Mouse (Mus musculus) layer of hippocampus, adult 9-10 months (tissue): ENCODE data around the gene Gm13697.
"Not testable (repeated sequence)": the region's sequence is repeated elsewhere in the genome, so short reads cannot be mapped to it uniquely, and the experiment has no call there.

Source experiments
- DNase-seq: peaks from one replicate; pipeline ENCODE4 v3.0.0; 2022; ENCODE audit warnings: low spot score

Gene Gm13697

DNA sequence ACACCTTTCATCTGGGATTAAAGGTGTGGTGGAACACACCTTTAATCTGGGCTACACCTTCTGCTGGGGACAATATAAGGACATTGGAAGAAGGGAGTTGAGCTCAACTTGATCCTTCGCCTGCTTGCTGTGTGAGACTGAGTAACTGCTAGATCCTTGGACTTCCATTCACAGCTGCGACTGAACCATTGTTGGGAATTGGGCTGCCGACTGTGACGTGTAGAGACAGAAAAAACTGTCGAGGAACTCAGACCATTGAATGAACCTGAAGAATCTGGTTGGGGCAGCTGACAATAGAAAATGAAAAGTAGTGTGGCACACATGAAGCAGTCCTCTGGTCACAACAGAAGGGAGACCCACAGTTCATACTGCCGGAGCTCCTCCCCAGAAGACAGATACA, at the start of gene Gm13697:
Gm13697 (plus strand) TSS at position 301 of the 400 bp plus-strand sequence.
- DNase-seq = not testable (repeated sequence)

DNA sequence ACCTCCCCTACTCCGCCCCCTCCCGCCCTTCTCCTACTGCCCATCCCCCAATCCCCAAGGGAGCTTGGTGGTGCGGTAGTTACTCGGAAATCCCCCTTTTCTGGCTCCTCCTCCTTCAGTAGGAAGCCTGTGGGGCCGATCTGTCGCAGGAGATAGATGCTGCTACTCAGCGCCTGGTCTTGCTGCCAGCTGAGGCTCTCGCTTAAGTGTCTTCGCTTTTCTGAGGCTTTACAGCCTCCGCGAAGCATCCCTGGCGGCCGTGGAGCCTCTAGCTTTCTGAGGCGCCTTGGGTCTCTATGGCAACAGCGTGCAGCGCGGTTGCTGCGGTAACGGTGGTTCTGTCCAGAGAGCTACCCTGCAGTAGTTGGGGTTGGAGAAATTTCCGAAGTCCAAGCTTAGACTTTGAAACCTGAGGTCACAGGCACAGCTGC, 43.6 kb upstream of the Gm13697 start, which contains the start of gene Zswim2:
Zswim2 (minus strand) TSS at position 298 of the 431 bp plus-strand sequence.
- DNase-seq = peak; percentile 78

DNA sequence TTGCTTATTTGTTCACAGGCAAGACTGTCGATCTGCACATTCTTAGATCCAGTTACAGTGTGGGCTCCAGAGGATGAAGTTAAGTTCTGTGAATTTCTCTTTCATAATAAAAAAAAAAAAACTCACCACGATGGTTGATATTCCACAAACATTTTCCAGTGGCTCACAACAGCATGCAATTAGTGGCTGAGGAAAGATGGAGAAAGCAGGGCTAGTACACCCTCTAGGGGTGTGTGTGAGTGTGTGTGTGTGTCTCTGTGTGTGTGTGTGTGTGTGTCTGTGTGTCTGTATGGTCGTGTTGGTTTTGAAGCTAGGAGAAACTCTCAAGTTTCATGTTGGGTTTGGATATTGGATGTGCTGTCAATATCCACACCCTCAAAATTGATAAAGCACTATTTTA, 43.2 kb upstream of the Gm13697 start:
- DNase-seq = no peak

DNA sequence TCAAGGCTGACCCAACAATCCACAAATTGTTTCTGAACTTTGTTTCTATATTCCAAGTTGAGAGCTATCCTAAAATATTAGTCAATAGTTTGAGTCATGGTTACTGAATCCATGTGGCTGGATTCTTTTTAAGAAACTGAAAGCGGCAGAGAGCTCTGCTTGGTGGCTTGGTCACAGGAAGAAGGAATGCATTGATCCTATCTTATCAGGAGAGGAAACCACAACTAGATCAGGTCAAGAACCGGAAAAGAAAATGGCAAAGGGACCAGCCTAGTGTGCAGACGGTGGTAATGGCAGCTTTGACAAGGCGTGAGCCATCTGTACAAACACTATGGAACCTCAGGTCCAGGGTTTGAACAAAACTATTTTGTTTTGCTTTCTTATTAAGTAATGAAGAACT, 42.8 kb upstream of the Gm13697 start:
- no peak for DNase-seq

DNA sequence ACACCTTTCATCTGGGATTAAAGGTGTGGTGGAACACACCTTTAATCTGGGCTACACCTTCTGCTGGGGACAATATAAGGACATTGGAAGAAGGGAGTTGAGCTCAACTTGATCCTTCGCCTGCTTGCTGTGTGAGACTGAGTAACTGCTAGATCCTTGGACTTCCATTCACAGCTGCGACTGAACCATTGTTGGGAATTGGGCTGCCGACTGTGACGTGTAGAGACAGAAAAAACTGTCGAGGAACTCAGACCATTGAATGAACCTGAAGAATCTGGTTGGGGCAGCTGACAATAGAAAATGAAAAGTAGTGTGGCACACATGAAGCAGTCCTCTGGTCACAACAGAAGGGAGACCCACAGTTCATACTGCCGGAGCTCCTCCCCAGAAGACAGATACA, 29.1 kb upstream of the Gm13697 start, which contains the start of gene Gm13698:
Gm13698 (plus strand) TSS at position 301 of the 400 bp plus-strand sequence.
- not testable (repeated sequence) for DNase-seq

DNA sequence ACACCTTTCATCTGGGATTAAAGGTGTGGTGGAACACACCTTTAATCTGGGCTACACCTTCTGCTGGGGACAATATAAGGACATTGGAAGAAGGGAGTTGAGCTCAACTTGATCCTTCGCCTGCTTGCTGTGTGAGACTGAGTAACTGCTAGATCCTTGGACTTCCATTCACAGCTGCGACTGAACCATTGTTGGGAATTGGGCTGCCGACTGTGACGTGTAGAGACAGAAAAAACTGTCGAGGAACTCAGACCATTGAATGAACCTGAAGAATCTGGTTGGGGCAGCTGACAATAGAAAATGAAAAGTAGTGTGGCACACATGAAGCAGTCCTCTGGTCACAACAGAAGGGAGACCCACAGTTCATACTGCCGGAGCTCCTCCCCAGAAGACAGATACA, 23.3 kb upstream of the Gm13697 start, which contains the start of gene Gm13693:
Gm13693 (plus strand) TSS at position 301 of the 400 bp plus-strand sequence.
- not testable (repeated sequence) for DNase-seq

DNA sequence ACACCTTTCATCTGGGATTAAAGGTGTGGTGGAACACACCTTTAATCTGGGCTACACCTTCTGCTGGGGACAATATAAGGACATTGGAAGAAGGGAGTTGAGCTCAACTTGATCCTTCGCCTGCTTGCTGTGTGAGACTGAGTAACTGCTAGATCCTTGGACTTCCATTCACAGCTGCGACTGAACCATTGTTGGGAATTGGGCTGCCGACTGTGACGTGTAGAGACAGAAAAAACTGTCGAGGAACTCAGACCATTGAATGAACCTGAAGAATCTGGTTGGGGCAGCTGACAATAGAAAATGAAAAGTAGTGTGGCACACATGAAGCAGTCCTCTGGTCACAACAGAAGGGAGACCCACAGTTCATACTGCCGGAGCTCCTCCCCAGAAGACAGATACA, 17.5 kb upstream of the Gm13697 start, which contains the start of gene Gm13695:
Gm13695 (plus strand) TSS at position 301 of the 400 bp plus-strand sequence.
- DNase-seq = not testable (repeated sequence)

DNA sequence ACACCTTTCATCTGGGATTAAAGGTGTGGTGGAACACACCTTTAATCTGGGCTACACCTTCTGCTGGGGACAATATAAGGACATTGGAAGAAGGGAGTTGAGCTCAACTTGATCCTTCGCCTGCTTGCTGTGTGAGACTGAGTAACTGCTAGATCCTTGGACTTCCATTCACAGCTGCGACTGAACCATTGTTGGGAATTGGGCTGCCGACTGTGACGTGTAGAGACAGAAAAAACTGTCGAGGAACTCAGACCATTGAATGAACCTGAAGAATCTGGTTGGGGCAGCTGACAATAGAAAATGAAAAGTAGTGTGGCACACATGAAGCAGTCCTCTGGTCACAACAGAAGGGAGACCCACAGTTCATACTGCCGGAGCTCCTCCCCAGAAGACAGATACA, 11.7 kb upstream of the Gm13697 start, which contains the start of gene Gm13696:
Gm13696 (plus strand) TSS at position 301 of the 400 bp plus-strand sequence.
- not testable (repeated sequence) for DNase-seq

GRCm38 (mm10) chr2:83978633-83979032, 5.9 kb upstream of the Gm13697 start, which contains the start of gene Gm13694:
TSS of gene Gm13694 (plus strand) at chr2:83978933.
- not testable (repeated sequence) for DNase-seq

DNA sequence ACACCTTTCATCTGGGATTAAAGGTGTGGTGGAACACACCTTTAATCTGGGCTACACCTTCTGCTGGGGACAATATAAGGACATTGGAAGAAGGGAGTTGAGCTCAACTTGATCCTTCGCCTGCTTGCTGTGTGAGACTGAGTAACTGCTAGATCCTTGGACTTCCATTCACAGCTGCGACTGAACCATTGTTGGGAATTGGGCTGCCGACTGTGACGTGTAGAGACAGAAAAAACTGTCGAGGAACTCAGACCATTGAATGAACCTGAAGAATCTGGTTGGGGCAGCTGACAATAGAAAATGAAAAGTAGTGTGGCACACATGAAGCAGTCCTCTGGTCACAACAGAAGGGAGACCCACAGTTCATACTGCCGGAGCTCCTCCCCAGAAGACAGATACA, 5.7 kb downstream of the Gm13697 start, which contains the start of gene Gm13691:
Gm13691 (plus strand) TSS at position 301 of the 400 bp plus-strand sequence.
- not testable (repeated sequence) for DNase-seq

- DNase-seq = not testable (repeated sequence)
These were observed 9.2 kb downstream of the Gm13697 start for GRCm38 (mm10) chr2:83993639-83994255.

GRCm38 (mm10) chr2:83994526-83994925, 10.0 kb downstream of the Gm13697 start:
- not testable (repeated sequence) for DNase-seq

GRCm38 (mm10) chr2:84008913-84009312, 24.4 kb downstream of the Gm13697 start:
- DNase-seq = peak; percentile 38

DNA sequence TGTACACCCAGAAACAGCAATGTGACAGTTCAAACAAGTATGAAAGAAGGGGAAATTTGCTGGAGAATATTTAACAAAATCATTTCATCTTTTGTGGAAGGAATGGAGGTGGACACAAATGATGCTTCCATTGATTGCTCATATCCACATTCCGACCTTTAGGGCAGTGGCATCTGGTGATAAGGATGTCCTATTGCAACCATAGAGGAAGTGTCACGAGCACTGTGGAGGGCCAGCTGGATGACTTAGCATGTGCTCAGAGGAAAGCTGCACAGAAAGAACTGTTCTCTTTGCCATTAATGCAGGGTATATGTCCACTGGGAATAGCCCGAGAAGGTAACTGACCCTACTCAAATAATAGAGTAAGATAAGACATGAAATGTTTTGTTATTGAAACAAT, 25.3 kb downstream of the Gm13697 start:
- DNase-seq = no peak

DNA sequence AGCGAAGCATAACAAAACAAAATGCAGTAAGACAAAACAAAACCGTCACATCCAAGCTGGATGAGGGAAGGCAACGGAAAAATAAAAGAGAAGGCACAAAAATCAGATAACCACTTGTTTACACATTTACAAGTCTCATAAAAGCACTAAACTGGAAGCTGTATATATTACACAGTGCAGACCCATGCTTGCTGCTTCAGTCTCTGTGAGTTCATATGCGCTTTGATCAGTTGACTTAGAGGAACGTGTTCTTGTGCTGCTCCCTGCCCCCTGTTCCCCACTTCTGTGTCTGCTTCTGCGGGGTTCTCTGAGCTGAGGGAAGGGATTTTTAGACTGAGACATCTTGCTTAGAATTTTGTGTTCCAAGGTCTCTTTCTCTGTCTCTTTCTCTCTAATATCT, 30.0 kb downstream of the Gm13697 start:
- DNase-seq = no peak

DNA sequence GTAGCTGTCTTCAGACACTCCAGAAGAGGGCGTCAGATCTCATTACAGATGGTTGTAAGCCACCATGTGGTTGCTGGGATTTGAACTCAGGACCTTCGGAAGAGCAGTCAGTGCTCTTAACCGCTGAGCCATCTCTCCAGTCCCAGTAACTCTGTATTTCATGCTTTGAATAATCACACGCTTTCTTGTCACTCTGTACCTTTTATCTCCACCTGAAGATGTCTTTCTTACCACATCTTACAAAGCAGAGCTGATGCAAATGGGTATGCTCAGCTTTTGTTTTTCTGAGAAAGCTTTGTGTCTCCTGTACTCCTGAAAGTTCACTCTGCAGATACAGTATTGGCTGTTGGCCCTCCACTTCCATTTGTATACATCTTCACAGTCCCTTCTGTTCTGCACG, 31.7 kb downstream of the Gm13697 start:
- not testable (repeated sequence) for DNase-seq

DNA sequence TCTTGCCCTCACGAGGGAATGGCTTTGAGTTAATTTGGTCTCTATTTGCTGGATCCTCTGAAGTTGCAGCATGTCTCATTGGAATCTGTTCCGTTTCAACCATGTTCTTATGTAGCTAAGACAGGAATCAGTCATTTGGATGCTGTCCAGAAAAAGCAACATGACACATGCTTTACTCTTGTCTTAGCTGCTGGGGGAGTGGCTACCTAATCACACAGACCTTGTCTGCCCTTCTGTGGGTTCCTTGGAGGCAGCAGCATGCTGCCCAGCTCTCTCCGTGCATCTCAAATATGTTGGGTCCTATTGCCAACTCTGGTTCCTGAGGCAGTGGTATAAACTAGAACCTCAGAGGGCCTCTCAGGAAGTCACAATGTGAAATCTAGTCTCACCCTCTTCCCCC, 33.8 kb downstream of the Gm13697 start:
- no peak for DNase-seq

DNA sequence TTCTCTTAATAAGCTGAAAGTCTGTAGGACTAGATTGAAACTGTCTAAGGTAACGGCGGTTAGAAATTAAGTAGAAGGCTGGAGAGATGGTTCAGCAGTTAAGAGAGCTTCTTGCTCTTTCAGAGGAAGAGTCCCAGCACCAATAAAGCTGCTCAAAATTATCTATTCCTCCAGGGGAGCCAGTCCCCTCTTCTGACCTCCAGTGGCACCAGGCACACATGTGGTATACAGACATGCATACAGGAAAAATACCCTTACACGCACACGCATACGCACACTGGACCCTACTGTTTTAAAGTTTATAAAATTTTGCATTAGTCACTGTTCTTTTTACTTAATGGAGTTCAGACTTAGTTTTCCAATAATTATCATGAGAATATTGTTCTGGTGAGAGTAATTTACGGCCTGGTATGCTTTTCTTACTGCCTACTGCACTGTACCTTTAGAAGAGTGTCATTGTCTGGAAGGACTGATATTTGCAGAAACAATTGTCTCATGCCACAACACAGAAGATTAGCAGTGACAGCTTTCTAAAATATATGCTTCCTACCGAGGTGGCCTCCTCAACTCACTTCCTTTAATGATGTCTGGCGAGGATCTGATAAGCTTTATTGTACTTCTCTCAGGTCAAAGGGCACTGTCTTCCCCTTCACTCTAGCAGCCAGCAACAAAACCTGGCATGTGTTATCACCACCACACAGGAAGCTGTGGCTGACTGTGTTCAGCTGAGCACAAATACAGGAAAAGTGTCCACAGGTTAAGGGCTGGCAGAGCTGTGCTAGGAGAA, 35.2 kb downstream of the Gm13697 start:
- DNase-seq = no peak

GRCm38 (mm10) chr2:84021930-84022329, 37.4 kb downstream of the Gm13697 start:
- no peak for DNase-seq

GRCm38 (mm10) chr2:84022905-84023304, 38.4 kb downstream of the Gm13697 start:
- no peak for DNase-seq

DNA sequence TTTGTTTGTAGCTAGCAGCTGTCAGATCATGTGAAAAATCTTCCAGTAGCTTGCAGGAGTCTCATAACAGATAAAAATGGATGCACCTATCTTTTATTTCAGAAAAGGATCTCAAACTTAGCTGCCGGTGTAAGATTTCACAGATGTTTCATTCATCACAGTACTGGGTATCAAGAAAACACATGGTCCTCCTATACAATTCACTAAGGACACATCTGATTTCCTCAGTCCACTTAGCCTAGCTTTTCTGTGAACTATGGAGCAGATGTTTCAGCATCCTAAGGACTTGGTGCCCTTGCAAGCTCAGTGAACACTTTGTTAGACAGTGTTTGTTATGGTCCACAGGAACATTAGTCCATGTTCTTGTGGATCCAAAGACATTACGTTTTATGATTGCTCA, 38.8 kb downstream of the Gm13697 start:
- no peak for DNase-seq

DNA sequence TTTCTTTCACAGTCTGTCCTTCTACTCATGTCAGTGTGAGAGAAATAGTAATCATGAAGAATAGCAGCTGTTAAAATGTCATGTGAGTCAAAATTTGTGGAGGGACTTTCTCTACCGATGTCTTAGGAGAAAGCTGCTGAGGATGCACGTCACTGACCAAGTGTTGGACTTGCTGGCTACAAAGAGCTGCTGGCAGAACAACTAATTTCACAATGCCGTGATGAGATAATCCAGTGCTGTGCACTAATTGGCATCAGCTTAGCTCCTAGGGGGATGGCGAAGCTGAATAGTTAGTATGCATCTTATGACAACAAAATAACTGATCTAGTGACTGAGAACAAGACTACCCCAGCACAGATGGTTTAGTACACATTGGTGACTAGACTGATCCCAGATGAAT, 40.7 kb downstream of the Gm13697 start:
- DNase-seq = no peak

DNA sequence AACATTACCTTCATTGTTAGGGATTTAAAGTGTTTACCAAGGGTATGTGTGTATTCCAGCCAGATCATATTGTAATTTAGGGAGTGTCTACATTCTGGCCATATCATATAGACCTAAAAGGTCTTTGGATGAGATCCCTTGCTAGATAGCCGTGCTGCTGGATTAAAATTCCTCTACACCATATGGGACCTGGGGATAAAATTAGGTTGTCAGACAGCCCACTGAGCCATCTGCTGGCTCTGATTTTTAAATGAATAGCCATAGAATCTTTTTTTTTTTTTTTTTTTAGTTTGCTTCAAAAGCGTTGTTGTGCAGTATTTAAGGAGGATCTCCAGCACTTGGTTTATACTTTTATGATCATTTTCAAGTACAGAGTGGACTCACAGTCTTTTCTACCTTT, 48.0 kb downstream of the Gm13697 start:
- DNase-seq = no peak
